20 mouse cellular contexts compared by ENCODE assay signal in genomic region chr14:78011808-78012207, GRCm38 (mm10).
DNase-seq lines count a peak whose midpoint lies in the region; ATAC-seq and TF ChIP-seq lines count a peak whose summit lies in the region.
"Had no signal": no experiment of that assay in that cellular context is flagged by ENCODE, and none has a peak within 500 bp of the region (broad histone marks: within the 10 kb centered on the region; RNA-seq: fewer than 3 reads in every experiment).

No protein-coding gene starts in this region.

- no peaks in the 10 kb centered on the region for H3K27me3 ChIP-seq in embryonic facial prominence, embryonic 13.5 days
- H3K27me3 ChIP-seq in embryonic facial prominence, embryonic 10.5 days (replicated peaks; ENCODE audit: low read depth, poor library complexity, severe bottlenecking), result 0 out of 2 replicates have a peak, but pooled peaks cover 5% of the 10 kb centered on the region
- no peaks in the 10 kb centered on the region for H3K27me3 ChIP-seq in intestine, postnatal 0 days (replicated peaks; ENCODE audit: control insufficient read depth, insufficient read depth, low read length)
- no peaks in the 10 kb centered on the region; the same call in 1 of the 2 replicates for H3K27me3 ChIP-seq in thymus, adult 2 months (ENCODE audit: control insufficient read depth, insufficient read depth, low read length)
- H3K27me3 ChIP-seq: embryonic facial prominence, embryonic 12.5 days; forebrain, embryonic 12.5 days; limb, embryonic 13.5 days; liver, embryonic 15.5 days; neural tube, embryonic 12.5 days had no signal

- H3K4me2 ChIP-seq in embryonic facial prominence, embryonic 13.5 days, result 0 out of 2 replicates have a peak overlapping the region, but pooled peaks have one; percentile 0
- peak overlapping the region; percentile 37 for H3K4me2 ChIP-seq in intestine, postnatal 0 days (replicated peaks; ENCODE audit: low read depth)
- H3K4me2 ChIP-seq: embryonic facial prominence, embryonic 12.5 days; forebrain, embryonic 12.5 days; limb, embryonic 13.5 days; liver, embryonic 15.5 days; neural tube, embryonic 12.5 days had no signal

- ATAC-seq in embryonic facial prominence, embryonic 13.5 days (ENCODE audit: insufficient number of reproducible peaks, insufficient read depth, low FRiP score, low TSS enrichment, low read depth), result no peak
- ATAC-seq in intestine, postnatal 0 days, result no peak

- DNase-seq in embryonic facial prominence, embryonic 10.5 days (ENCODE audit: low spot score), result no peak
- no peak for DNase-seq in layer of hippocampus, adult 2 months (ENCODE audit: low spot score in 2 of 2)
- no peak for DNase-seq in layer of hippocampus, adult 9-11 months
- no peak for DNase-seq in right cerebral cortex, postnatal 14 days
- DNase-seq in thymus, adult 2 months, result no peak
- DNase-seq: adrenal gland, adult 8-10 months; cerebellum, adult 8-10 months; gastrocnemius, postnatal 36 days; heart, postnatal 10 days; spleen, adult 18-20 months; thymus, postnatal 36 days had no signal

- H3K4me1 ChIP-seq in embryonic facial prominence, embryonic 13.5 days, result peaks cover 21% of the 10 kb centered on the region
- H3K4me1 ChIP-seq in embryonic facial prominence, embryonic 10.5 days, result peaks cover 3% of the 10 kb centered on the region; the same call in 1 of the 2 replicates
- no peaks in the 10 kb centered on the region for H3K4me1 ChIP-seq in bone marrow macrophage, adult 2 months (ENCODE audit: control insufficient read depth, insufficient read depth, low read length)
- no peaks in the 10 kb centered on the region for H3K4me1 ChIP-seq in intestine, postnatal 0 days (replicated peaks; ENCODE audit: control insufficient read depth, insufficient read depth, low read length)
- no peaks in the 10 kb centered on the region; the same call in 1 of the 2 replicates for H3K4me1 ChIP-seq in thymus, adult 2 months (replicated peaks; ENCODE audit: control insufficient read depth, insufficient read depth, low read length)
- H3K4me1 ChIP-seq: embryonic facial prominence, embryonic 12.5 days; limb, embryonic 13.5 days; liver, embryonic 15.5 days had no signal

- no peaks in the 10 kb centered on the region for H3K9me3 ChIP-seq in embryonic facial prominence, embryonic 13.5 days
- H3K9me3 ChIP-seq in embryonic facial prominence, embryonic 10.5 days, result no peaks in the 10 kb centered on the region
- no peaks in the 10 kb centered on the region for H3K9me3 ChIP-seq in intestine, postnatal 0 days (ENCODE audit: control insufficient read depth)
- H3K9me3 ChIP-seq: embryonic facial prominence, embryonic 12.5 days; forebrain, embryonic 12.5 days; limb, embryonic 13.5 days; liver, embryonic 15.5 days; neural tube, embryonic 12.5 days had no signal

- TF ChIP-seq CTCF in layer of hippocampus, adult 2 months (conservative IDR thresholded peaks at IDR 0.05), result no peak
- TF ChIP-seq CTCF in bone marrow macrophage, adult 2 months (IDR thresholded peaks at IDR 0.05; ENCODE audit: low read depth, low read length), result no peak
- TF ChIP-seq CTCF in intestine, postnatal 0 days (IDR thresholded peaks at IDR 0.05; ENCODE audit: low read depth), result no peak
- no peak for TF ChIP-seq CTCF in thymus, adult 2 months (IDR thresholded peaks at IDR 0.05; ENCODE audit: borderline replicate concordance, control insufficient read depth, extremely low read depth, insufficient read depth, low read length, poor library complexity)

- 56% methylated on average over 10 of the region's 10 CpGs for WGBS in embryonic facial prominence, embryonic 13.5 days
- WGBS in embryonic facial prominence, embryonic 10.5 days, result 72% methylated on average over 10 of the region's 10 CpGs
- WGBS in intestine, postnatal 0 days, result 26% methylated on average over 10 of the region's 10 CpGs
- 68% methylated on average over 10 of the region's 10 CpGs for WGBS in thymus, adult 2 months

- TF ChIP-seq POLR2A in bone marrow macrophage, adult 2 months (IDR thresholded peaks at IDR 0.05; ENCODE audit: borderline replicate concordance, low read depth, low read length), result no peak
- no peak for TF ChIP-seq POLR2A in thymus, adult 2 months (IDR thresholded peaks at IDR 0.05; ENCODE audit: control insufficient read depth, extremely low read depth, insufficient read depth, low read length, poor library complexity)

- no peaks in the 10 kb centered on the region for H3K36me3 ChIP-seq in embryonic facial prominence, embryonic 13.5 days
- H3K36me3 ChIP-seq in embryonic facial prominence, embryonic 10.5 days (replicated peaks), result no peaks in the 10 kb centered on the region
- no peaks in the 10 kb centered on the region for H3K36me3 ChIP-seq in intestine, postnatal 0 days (ENCODE audit: control insufficient read depth, insufficient read depth)
- no peaks in the 10 kb centered on the region for H3K36me3 ChIP-seq in thymus, adult 2 months (ENCODE audit: control insufficient read depth, insufficient read depth, low read length)
- H3K36me3 ChIP-seq: embryonic facial prominence, embryonic 12.5 days; forebrain, embryonic 12.5 days; limb, embryonic 13.5 days; liver, embryonic 15.5 days; neural tube, embryonic 12.5 days had no signal

- H3K4me3 ChIP-seq in embryonic facial prominence, embryonic 13.5 days, result no peak overlapping the region
- no peak overlapping the region for H3K4me3 ChIP-seq in embryonic facial prominence, embryonic 10.5 days
- H3K4me3 ChIP-seq in layer of hippocampus, adult 2 months, result no peak overlapping the region
- H3K4me3 ChIP-seq in bone marrow macrophage, adult 2 months (ENCODE audit: insufficient read depth, low read length), result peak overlapping the region; percentile 31; the same call in 1 of the 2 replicates
- no peak overlapping the region for H3K4me3 ChIP-seq in intestine, postnatal 0 days (ENCODE audit: low read depth, low read length)
- H3K4me3 ChIP-seq in thymus, adult 2 months (ENCODE audit: control insufficient read depth, insufficient read depth, low read length), result no peak overlapping the region
- H3K4me3 ChIP-seq: embryonic facial prominence, embryonic 12.5 days; forebrain, embryonic 12.5 days; limb, embryonic 13.5 days; liver, embryonic 15.5 days; neural tube, embryonic 12.5 days had no signal

- H3K9ac ChIP-seq in embryonic facial prominence, embryonic 13.5 days, result no peak overlapping the region
- H3K9ac ChIP-seq in intestine, postnatal 0 days (ENCODE audit: low read depth, low read length), result no peak overlapping the region
- H3K9ac ChIP-seq: embryonic facial prominence, embryonic 12.5 days; forebrain, embryonic 12.5 days; limb, embryonic 13.5 days; liver, embryonic 15.5 days; neural tube, embryonic 12.5 days had no signal

- peak overlapping the region; percentile 44; the same call in 1 of the 2 replicates for H3K27ac ChIP-seq in embryonic facial prominence, embryonic 13.5 days
- H3K27ac ChIP-seq in embryonic facial prominence, embryonic 10.5 days (replicated peaks), result no peak overlapping the region
- peak overlapping the region; percentile 18; the same call in 1 of the 2 replicates for H3K27ac ChIP-seq in layer of hippocampus, adult 2 months
- H3K27ac ChIP-seq in bone marrow macrophage, adult 2 months (ENCODE audit: insufficient read depth, low read depth, low read length), result no peak overlapping the region
- H3K27ac ChIP-seq in intestine, postnatal 0 days (ENCODE audit: low read depth, low read length), result no peak overlapping the region
- no peak overlapping the region for H3K27ac ChIP-seq in thymus, adult 2 months (ENCODE audit: control insufficient read depth, insufficient read depth, low read length)
- H3K27ac ChIP-seq: embryonic facial prominence, embryonic 12.5 days; forebrain, embryonic 12.5 days; kidney, postnatal 0 days; limb, embryonic 13.5 days; liver, embryonic 15.5 days; neural tube, embryonic 12.5 days had no signal

Comparison
In these comparisons a context has a peak if more than half of its experiments do, and no peak if none do; other contexts are left out.
1. H3K27ac ChIP-seq: peak in embryonic facial prominence, embryonic 13.5 days (single experiment) and layer of hippocampus, adult 2 months (single experiment); none in embryonic facial prominence, embryonic 10.5 days (single experiment), bone marrow macrophage, adult 2 months (single experiment), intestine, postnatal 0 days (single experiment) and thymus, adult 2 months (single experiment).